Mouse (Mus musculus) intestine, embryonic 14.5 days (tissue): ENCODE measurements around the gene Chst15. TPM values are rescaled to one million over a fixed set of nuclear protein-coding genes. Genes with fewer than 3 reads are reported as not detected.
A peak's percentile ranks its signal among the peaks of the same experiment; 100 is the strongest.

Experiments
- ATAC-seq: fragments of 200-750 bp; cut with Nextera tagmentation; replicated peaks from 2 replicates; pipeline ENCODE4 v1.8.0; 2017; ENCODE audit warnings: low read depth, moderate number of reproducible peaks, moderate TSS enrichment, moderate library complexity; ENCODE audit not compliant: low FRiP score, low TSS enrichment
- DNase-seq: peaks from one replicate; pipeline ENCODE4 v3.0.0-alpha.2; 2018; ENCODE audit warnings: low spot score
- H3K27ac ChIP-seq: fragments of 300-500 bp; sonication (generic); 2 replicates; pipeline ENCODE4 v1.5.1; 2014; ENCODE audit warnings: low read depth, mild to moderate bottlenecking, control low read depth
- H3K27me3 ChIP-seq: fragments of 300-500 bp; sonication (generic); replicated peaks from 2 replicates; pipeline ENCODE4 v1.6.1; 2014; ENCODE audit warnings: low read length, control low read depth; ENCODE audit not compliant: control insufficient read depth, insufficient read depth
- H3K36me3 ChIP-seq: fragments of 300-500 bp; sonication (generic); 2 replicates; pipeline ENCODE4 v1.6.1; 2014; ENCODE audit warnings: low read length, control low read depth; ENCODE audit not compliant: control insufficient read depth, insufficient read depth
- H3K4me1 ChIP-seq: fragments of 300-500 bp; sonication (generic); replicated peaks from 2 replicates; pipeline ENCODE4 v1.6.1; 2014; ENCODE audit warnings: low read length, control low read depth, mixed read lengths; ENCODE audit not compliant: control insufficient read depth, insufficient read depth
- H3K4me2 ChIP-seq: fragments of 300-500 bp; sonication (generic); 2 replicates; pipeline ENCODE4 v1.6.1; 2014; ENCODE audit warnings: low read length
- H3K4me3 ChIP-seq: fragments of 300-500 bp; sonication (generic); 2 replicates; pipeline ENCODE4 v1.5.1; 2014; ENCODE audit warnings: low read depth, low read length, control low read depth, mixed read lengths
- H3K9ac ChIP-seq: fragments of 300-500 bp; sonication (generic); 2 replicates; pipeline ENCODE4 v1.6.1; 2014; ENCODE audit warnings: mild to moderate bottlenecking, low read length
- H3K9me3 ChIP-seq: fragments of 300-500 bp; sonication (generic); 2 replicates; pipeline ENCODE4 v1.6.1; 2016; ENCODE audit warnings: low read length, control low read depth; ENCODE audit not compliant: control insufficient read depth
- WGBS: fragments of 180-500 bp; shearing (Covaris S2); extraction: QIAGEN DNeasy Blood & Tissue Kit; methylation state at CpG from one replicate; pipeline ENCODE4 v1.1.7; 2014; 5-methylcytosine and 5-hydroxymethylcytosine counted together
- polyA plus RNA-seq: library from polyadenylated mRNA; unstranded; fragments of >200 nt; fragmentation: Nextera tagmentation; extraction: Ambion mirVana; gene quantifications from 2 replicates; pipeline ENCODE4 v1.2.1, GENCODE M21; 2014

Chst15 gene
- polyA plus RNA-seq, 1 experiment from 2014 or later, result 29.1 TPM

- DNase-seq, result no peak
- H3K27me3 ChIP-seq, result no peaks in the 10 kb centered on the region
- no peak overlapping the region for H3K4me2 ChIP-seq
- H3K9ac ChIP-seq, result no peak overlapping the region
- peak overlapping the region; percentile 69; the same call in 1 of the 2 replicates for H3K27ac ChIP-seq
- H3K36me3 ChIP-seq, result peaks cover 16% of the 10 kb centered on the region
- no peaks in the 10 kb centered on the region for H3K9me3 ChIP-seq
- H3K4me1 ChIP-seq, result peaks cover 6% of the 10 kb centered on the region; the same call in 1 of the 2 replicates
- 66% methylated on average over 5 of the region's 5 CpGs for WGBS
- no peak overlapping the region for H3K4me3 ChIP-seq
- ATAC-seq, result no peak
These were observed 58.8 kb downstream of the Chst15 start for GRCm38 (mm10) chr7:132258216-132258615.

DNA sequence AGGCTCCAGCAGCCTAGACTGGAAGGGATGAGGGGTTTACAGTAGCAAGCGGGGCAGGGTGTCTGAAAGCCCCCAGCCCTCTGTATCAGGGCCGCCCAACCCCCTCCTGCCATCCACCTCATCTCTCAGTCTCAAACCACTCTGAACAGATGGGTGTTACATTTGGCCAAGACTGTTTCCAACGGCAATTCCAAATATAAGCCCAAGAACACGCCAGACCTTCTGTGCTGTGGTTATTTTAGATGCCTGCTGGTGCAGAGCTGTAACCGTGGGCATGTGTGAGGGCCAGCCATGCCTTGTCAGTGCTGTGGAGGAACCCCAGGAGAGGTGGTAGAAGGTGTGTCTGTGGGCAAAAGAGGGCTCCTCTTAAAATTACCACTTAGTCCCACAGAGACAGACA is 63.5 kb downstream of the Chst15 start:
- Histone ChIP-seq H3K4me2 (no peak overlapping the region), H3K9ac (no peak overlapping the region), H3K36me3 (peaks cover 38% of the 10 kb centered on the region), H3K4me1 (no peaks in the 10 kb centered on the region), H3K27ac (no peak overlapping the region), H3K27me3 (no peaks in the 10 kb centered on the region), H3K4me3 (no peak overlapping the region), H3K9me3 (no peaks in the 10 kb centered on the region)
- no peak for DNase-seq
- whole genome bisulfite sequencing, result 84% methylated on average over 5 of the region's 5 CpGs
- ATAC-seq, result no peak

- peaks cover 38% of the 10 kb centered on the region for H3K36me3 ChIP-seq
- H3K4me2 ChIP-seq, result no peak overlapping the region
- no peaks in the 10 kb centered on the region for H3K9me3 ChIP-seq
- H3K4me1 ChIP-seq, result no peaks in the 10 kb centered on the region
- no peak for ATAC-seq
- 95% methylated on average over 4 of the region's 4 CpGs for WGBS
- H3K27ac ChIP-seq, result no peak overlapping the region
- no peak overlapping the region for H3K9ac ChIP-seq
- no peaks in the 10 kb centered on the region for H3K27me3 ChIP-seq
- no peak overlapping the region for H3K4me3 ChIP-seq
- DNase-seq, result no peak
These were observed 64.0 kb downstream of the Chst15 start for GRCm38 (mm10) chr7:132253078-132253477.

GRCm38 (mm10) chr7:132249563-132250119 is 67.4 kb downstream of the Chst15 start:
- Histone ChIP-seq H3K36me3 (peaks cover 56% of the 10 kb centered on the region), H3K4me2 (no peak overlapping the region), H3K4me1 (0 out of 2 replicates have a peak, but pooled peaks cover 5% of the 10 kb centered on the region), H3K4me3 (no peak overlapping the region), H3K9me3 (no peaks in the 10 kb centered on the region), H3K9ac (no peak overlapping the region), H3K27me3 (no peaks in the 10 kb centered on the region), H3K27ac (no peak overlapping the region)
- DNase-seq, result no peak
- WGBS, result 61% methylated on average over 10 of the region's 10 CpGs
- ATAC-seq, result no peak

DNA sequence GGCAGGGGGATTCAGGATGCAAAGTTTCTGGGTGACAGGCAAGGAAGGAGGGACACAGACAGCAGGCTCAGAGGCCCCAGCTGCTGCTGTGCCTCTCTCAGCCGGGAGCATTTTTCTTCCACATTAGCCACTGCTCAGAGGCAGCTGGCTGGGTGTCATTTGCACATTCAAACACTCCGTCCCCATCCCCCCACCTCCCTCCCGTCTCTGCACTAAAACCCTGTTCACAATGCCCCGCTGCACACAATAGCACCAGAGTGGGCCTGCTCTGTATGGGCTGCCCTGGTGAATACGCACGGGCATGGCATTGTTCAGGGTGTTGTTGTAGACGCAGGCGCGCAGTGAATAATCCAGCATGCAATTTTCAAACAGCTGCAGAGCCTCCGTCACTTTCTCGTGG is 69.5 kb downstream of the Chst15 start:
- H3K4me3 ChIP-seq, result no peak overlapping the region
- no peaks in the 10 kb centered on the region for H3K27me3 ChIP-seq
- 30% methylated on average over 11 of the region's 11 CpGs for WGBS
- ATAC-seq (no peak), DNase-seq (no peak)
- H3K9me3 ChIP-seq, result no peaks in the 10 kb centered on the region
- no peak overlapping the region for H3K9ac ChIP-seq
- H3K36me3 ChIP-seq, result peaks cover 56% of the 10 kb centered on the region
- no peak overlapping the region for H3K4me2 ChIP-seq
- H3K27ac ChIP-seq, result no peak overlapping the region
- 0 out of 2 replicates have a peak, but pooled peaks cover 5% of the 10 kb centered on the region for H3K4me1 ChIP-seq

DNA sequence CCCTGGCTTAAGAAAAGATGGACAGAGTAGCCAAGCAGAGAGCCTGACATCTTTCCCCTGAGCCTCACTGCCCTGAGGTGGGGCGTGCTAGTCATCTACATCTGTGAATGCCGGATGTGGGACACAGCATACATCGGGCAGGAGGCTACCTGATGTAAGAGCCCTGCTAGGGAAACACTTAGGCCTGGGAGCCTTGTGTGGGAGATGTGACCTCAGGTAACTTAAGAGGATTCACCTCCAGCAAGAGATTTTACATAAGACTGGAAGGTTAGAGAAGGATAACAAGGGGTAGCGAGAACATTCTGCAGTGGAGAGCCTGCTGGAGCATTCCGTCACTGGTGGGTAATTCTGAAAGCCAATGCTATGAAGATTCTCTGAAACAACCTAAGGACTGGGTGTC is 69.9 kb downstream of the Chst15 start:
- H3K4me1 ChIP-seq, result 0 out of 2 replicates have a peak, but pooled peaks cover 5% of the 10 kb centered on the region
- H3K27me3 ChIP-seq, result no peaks in the 10 kb centered on the region
- H3K27ac ChIP-seq, result no peak overlapping the region
- H3K4me3 ChIP-seq, result no peak overlapping the region
- H3K9me3 ChIP-seq, result no peaks in the 10 kb centered on the region
- ATAC-seq (no peak), DNase-seq (no peak)
- WGBS, result 80% methylated on average over 5 of the region's 5 CpGs
- H3K9ac ChIP-seq, result no peak overlapping the region
- peaks cover 55% of the 10 kb centered on the region for H3K36me3 ChIP-seq
- H3K4me2 ChIP-seq, result no peak overlapping the region

DNA sequence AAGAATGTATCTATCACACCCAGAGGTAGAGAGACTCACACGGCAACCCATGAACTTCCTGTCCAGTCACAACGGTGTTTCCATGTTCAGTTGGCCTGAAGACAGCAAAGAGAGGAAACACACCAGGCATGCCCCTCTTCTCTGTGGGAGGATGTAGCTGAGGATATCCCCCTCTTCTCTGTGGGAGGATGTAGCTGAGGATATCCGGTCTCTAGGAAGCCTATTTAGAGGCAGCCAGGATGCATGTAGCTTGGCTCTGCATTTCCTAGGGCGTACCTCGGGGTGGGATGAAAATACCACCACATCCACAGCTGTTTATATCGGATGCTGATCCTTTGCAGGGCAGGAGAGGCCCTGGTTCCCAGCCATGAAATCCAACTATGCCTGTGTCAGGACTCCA is 71.3 kb downstream of the Chst15 start:
- DNase-seq (no peak), ATAC-seq (no peak)
- H3K27me3 ChIP-seq, result no peaks in the 10 kb centered on the region
- no peak overlapping the region for H3K4me2 ChIP-seq
- no peak overlapping the region for H3K9ac ChIP-seq
- H3K4me1 ChIP-seq, result 0 out of 2 replicates have a peak, but pooled peaks cover 5% of the 10 kb centered on the region
- H3K36me3 ChIP-seq, result peaks cover 47% of the 10 kb centered on the region
- 89% methylated on average over 6 of the region's 6 CpGs for WGBS
- H3K4me3 ChIP-seq, result no peak overlapping the region
- H3K27ac ChIP-seq, result no peak overlapping the region
- no peaks in the 10 kb centered on the region for H3K9me3 ChIP-seq

- ATAC-seq (no peak), DNase-seq (no peak)
- H3K9ac ChIP-seq, result no peak overlapping the region
- no peak overlapping the region for H3K4me2 ChIP-seq
- H3K36me3 ChIP-seq, result peaks cover 47% of the 10 kb centered on the region
- H3K27me3 ChIP-seq, result no peaks in the 10 kb centered on the region
- H3K27ac ChIP-seq, result no peak overlapping the region
- WGBS, result 93% methylated on average over 14 of the region's 14 CpGs
- H3K4me1 ChIP-seq, result 0 out of 2 replicates have a peak, but pooled peaks cover 5% of the 10 kb centered on the region
- no peak overlapping the region for H3K4me3 ChIP-seq
- no peaks in the 10 kb centered on the region for H3K9me3 ChIP-seq
These were observed 72.4 kb downstream of the Chst15 start for GRCm38 (mm10) chr7:132244637-132245036.

DNA sequence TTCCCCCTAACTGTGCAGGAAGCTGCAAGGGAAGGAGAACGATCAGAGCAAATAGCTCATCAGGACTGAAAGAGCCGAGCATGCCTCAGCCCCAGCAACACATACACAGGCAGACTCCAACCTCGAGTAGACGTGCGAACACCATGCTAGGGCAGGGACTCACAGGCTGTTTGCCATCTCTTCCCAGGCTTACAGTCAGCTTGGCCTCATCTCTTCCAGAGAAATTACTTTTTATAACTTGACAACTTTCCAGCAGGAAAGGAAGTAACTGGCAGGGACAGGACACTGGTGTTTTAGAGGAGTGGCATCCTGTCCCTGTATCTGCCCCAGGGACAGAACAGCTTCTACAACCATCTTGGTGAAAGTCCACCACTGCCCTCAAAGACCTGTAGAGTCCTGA is 73.8 kb downstream of the Chst15 start:
- DNase-seq (no peak), ATAC-seq (no peak)
- no peaks in the 10 kb centered on the region for H3K9me3 ChIP-seq
- 72% methylated on average over 5 of the region's 5 CpGs for WGBS
- 0 out of 2 replicates have a peak, but pooled peaks cover 5% of the 10 kb centered on the region for H3K4me1 ChIP-seq
- H3K27me3 ChIP-seq, result no peaks in the 10 kb centered on the region
- H3K4me3 ChIP-seq, result no peak overlapping the region
- H3K9ac ChIP-seq, result no peak overlapping the region
- H3K27ac ChIP-seq, result no peak overlapping the region
- H3K4me2 ChIP-seq, result no peak overlapping the region
- peaks cover 47% of the 10 kb centered on the region for H3K36me3 ChIP-seq
